Mouse (Mus musculus) ovary, postnatal 10 days (tissue): ENCODE results near the gene Cenpv.
"Not testable (repeated sequence)": the region's sequence is repeated elsewhere in the genome, so short reads cannot be mapped to it uniquely, and the experiment has no call there.

Source experiments
- DNase-seq: peaks from one replicate; pipeline ENCODE4 v3.0.0; 2022; ENCODE audit warnings: low spot score

Cenpv gene

GRCm38 (mm10) chr11:62553633-62554032 is 14.6 kb upstream of the Cenpv start:
- DNase-seq, result no peak

GRCm38 (mm10) chr11:62553186-62553585 is 14.1 kb upstream of the Cenpv start:
- no peak for DNase-seq

- DNase-seq, result peak; percentile 90
Measured at GRCm38 (mm10) chr11:62551226-62552119, 12.4 kb upstream of the Cenpv start.

DNA sequence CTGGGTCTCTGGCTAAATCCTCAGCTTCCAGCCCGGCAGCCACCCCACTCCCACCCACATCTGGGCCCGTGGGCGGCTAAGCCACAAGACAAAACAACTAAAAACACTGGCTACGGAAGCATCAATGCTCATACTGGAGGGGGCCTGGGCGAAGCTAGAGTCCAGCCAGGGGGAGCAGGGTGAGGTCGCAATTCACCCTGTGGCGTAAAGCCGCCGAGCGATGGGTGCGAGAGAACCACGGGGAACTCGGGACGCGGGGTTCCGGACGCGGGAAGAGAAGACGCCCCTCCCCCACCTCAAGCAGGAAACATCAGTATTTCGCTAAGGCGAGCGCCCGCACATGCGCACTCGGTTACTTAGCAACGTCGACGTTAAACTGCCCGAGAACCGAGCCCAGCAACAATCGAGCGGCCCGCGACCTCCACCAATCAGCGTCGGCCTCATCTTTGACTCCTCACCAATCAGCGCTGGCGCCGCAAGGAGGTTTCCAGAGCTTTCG is 11.7 kb upstream of the Cenpv start, which contains the start of gene Ubb:
TSS of gene Ubb (plus strand) at position 445 of the 499 bp plus-strand sequence.
- DNase-seq, result peak; percentile 99

DNA sequence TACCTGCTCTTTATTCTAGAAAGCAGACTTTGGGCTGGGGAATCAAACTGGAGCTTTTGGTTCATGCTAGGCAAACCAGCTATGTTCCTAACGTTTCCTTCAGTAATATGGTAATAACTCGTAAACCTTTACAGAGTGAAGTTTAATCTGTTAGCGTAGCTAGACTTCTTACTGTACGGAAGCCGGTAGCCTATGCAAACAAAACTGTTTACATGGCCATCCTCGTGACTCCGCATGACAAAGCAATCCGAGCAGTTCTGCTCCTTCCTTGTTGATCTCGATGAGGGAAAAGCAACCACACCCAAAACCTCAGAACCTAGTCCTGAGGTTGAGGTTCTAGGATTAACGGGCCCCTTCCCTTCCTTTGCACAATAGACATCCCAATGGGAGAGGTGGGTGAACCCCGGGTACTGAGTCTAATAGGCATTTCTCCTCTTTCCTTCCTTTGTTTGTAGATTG is 11.2 kb upstream of the Cenpv start:
- DNase-seq, result peak; percentile 29

DNA sequence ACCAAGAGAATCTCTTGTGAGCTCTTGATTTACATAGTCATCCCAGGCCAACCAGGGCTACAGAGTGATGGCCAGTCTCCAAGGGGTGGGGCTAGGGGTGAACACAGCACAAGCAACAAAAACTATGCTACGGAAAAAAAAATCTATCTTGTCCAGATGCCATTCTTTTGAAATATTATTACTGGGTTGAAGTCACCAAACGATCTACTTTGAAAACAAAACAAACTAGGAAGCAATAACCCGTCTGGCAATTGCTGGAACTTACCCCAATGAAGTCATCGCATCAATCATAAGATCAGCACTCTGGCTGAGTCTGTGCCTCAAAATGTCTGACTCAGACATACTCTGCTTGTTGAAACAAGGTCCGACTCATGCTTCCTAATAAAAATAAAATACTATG is 10.7 kb upstream of the Cenpv start:
- DNase-seq, result peak; percentile 26

- no peak for DNase-seq
Measured at GRCm38 (mm10) chr11:62543991-62544390, 4.9 kb upstream of the Cenpv start.

DNA sequence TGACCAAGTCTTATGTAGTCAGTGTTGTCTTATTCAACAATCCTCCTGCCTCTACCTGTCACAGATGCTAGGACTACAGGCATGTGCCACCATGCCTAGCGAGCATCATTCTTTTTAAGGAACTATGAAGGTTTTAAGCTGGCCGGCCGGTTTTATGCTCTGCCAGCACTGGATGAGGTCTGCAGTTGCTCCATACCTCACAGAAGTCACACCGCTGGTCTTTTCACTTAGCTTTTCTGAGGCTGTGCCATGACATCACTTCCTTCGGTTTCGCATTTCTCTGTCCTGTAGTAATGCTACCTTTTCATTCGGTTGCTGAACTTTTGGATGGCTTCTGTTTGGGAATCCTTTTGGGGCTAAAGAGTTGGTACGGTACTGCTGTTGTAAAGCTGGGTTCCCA is 2.5 kb upstream of the Cenpv start:
- DNase-seq, result no peak

- DNase-seq, result no peak
Measured at GRCm38 (mm10) chr11:62540969-62541368, 1.9 kb upstream of the Cenpv start.

GRCm38 (mm10) chr11:62540167-62540566 is 1.1 kb upstream of the Cenpv start:
- DNase-seq, result no peak

- peak; percentile 52 for DNase-seq
Measured at GRCm38 (mm10) chr11:62538321-62539088, 556 bp downstream of the Cenpv start.

DNA sequence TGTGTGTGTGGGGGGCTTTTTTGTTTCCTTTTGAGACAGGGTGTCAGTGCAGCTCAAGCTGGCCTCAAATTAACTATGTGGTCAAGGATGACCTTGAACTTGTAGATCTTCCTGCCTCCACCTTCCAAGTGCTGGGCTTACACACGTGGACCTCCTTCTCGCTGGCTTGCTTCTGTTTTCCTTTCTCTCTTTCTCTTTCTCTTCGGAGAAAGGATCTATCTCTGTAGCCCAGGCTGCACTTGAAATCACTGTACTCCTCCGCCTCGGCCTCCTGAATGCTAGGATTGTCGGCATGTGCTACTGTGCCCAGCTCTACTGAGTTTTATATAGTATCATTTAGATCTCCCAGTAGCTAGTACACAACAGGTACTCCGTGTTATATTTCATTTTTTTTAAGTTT is 1.5 kb downstream of the Cenpv start:
- DNase-seq, result no peak

- DNase-seq, result no peak
Measured at GRCm38 (mm10) chr11:62537089-62537488, 2.0 kb downstream of the Cenpv start.

- no peak for DNase-seq
Measured at GRCm38 (mm10) chr11:62522283-62522682, 16.8 kb downstream of the Cenpv start.

GRCm38 (mm10) chr11:62518991-62519390 is 20.1 kb downstream of the Cenpv start:
- DNase-seq, result no peak

GRCm38 (mm10) chr11:62513311-62513710 is 25.8 kb downstream of the Cenpv start:
- no peak for DNase-seq

- DNase-seq, result no peak
Measured at GRCm38 (mm10) chr11:62512529-62513080, 26.5 kb downstream of the Cenpv start.

GRCm38 (mm10) chr11:62511444-62512202 is 27.4 kb downstream of the Cenpv start:
- DNase-seq, result no peak

- DNase-seq, result no peak
Measured at GRCm38 (mm10) chr11:62510956-62511355, 28.1 kb downstream of the Cenpv start.

DNA sequence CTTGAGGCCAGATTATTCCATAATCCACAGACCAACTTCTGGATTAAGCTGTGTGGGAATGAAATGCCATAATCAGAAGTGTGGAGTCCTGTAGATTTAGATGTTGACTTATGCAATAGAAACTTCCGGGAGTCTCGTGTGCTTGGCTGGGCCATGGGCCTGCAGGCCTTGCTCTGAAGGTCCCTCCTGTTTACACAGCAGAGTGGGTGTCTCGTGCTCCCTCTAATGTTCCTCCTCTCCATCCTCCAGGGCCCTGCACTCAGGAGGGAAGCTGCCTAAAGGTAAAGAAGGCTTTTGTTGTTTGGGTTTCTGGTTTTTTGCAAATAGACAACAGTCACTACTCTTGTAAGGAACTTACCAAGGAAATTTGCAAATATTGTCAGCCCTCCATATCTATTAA is 29.5 kb downstream of the Cenpv start:
- no peak for DNase-seq

DNA sequence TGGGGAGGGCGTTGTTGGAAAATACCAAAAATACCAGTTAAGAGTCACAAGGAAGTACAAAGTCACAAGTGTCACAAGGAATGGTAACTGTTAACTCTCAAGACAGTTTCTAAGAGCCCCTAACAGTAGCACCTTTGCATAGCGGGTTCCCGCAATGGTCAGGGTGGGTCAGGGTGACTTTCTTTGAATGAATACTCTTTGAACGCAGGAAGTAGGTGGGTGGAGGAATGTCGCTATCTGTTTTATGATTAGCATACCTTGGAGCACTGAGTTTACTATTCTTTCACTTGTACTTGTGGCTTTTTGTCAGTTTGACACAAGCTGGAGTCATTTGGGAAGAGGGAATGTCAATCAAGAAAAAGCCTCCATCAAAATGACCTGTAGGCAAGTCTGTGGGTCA is 30.2 kb downstream of the Cenpv start:
- not testable (repeated sequence) for DNase-seq

DNA sequence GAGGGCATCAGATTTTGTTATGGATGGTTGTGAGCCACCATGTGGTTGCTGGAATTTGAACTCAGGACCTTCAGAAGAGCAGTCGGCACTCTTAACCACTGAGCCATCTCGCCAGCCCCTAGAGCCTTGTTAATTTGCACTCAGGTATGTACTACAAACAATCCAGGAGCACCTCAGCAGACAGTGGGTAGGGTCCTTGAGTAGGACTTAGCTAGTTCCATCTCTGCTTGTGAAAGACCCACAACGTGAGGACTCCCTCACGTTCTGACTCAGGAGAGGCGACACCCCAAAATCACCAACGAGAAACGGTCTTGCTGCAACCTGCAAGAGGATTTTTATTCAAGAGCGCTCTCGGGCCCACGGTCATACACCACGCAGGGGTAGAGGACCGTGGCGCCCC is 30.7 kb downstream of the Cenpv start:
- not testable (repeated sequence) for DNase-seq
